Mouse (Mus musculus) ES-CJ7 (cell line): ENCODE measurements around the gene Foxn3.

ENCODE experiments used
- DNase-seq: peaks from one replicate; pipeline ENCODE4 v3.0.0; 2011; ENCODE audit warnings: low read depth, low spot score

Gene Foxn3

GRCm38 (mm10) chr12:99172170-99172569, 391.2 kb downstream of the Foxn3 start:
- peak; percentile 58 for DNase-seq

- DNase-seq, result no peak
Observed at GRCm38 (mm10) chr12:99169925-99170324, 393.5 kb downstream of the Foxn3 start.

GRCm38 (mm10) chr12:99166091-99166490, 397.3 kb downstream of the Foxn3 start:
- DNase-seq, result no peak

GRCm38 (mm10) chr12:99163342-99163682, 400.1 kb downstream of the Foxn3 start:
- no peak for DNase-seq

- no peak for DNase-seq
Observed at GRCm38 (mm10) chr12:99162639-99163341, 400.6 kb downstream of the Foxn3 start.

DNA sequence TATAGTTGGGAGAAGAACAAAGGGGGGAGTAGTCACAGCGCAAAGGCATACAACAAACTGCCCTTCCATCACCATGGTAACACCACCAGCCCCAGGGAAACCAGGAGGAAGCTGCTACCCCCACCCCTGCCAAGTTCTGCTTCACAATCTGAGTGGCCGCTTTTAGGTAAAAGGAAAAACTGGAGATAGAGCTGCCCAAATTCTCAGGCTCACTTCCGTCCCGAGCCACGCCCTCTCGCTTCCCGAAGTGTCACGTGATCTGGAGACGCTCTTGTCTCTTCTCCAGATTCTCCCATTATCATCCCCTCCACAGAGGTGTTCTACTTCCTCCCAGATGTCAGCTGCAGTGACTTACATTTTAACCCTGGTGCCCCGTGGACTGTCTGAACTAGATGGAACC, 401.2 kb downstream of the Foxn3 start:
- DNase-seq, result peak; percentile 61

- DNase-seq, result no peak
Observed at GRCm38 (mm10) chr12:99160061-99160460, 403.3 kb downstream of the Foxn3 start.

DNA sequence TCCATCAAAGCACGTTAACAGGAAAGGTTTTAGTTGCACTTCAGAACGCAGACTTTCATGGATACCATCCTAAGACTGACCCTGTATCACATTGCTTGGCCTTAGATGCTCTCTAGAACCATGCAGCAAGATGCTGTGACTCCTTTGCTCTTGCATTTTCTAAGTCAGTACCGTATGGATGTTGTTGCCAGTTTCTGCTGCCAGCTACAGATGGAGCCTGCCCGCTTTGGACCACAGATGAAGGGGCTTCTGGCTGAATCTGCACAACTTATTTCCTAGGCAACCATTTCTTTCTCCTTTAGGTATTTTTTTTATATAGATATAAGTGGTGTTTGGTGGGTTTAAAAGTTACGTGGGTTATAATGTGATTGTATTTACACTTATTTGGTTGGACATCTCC, 407.5 kb downstream of the Foxn3 start:
- peak; percentile 1 for DNase-seq

- peak; percentile 1 for DNase-seq
Observed at GRCm38 (mm10) chr12:99154230-99154629, 409.2 kb downstream of the Foxn3 start.

DNA sequence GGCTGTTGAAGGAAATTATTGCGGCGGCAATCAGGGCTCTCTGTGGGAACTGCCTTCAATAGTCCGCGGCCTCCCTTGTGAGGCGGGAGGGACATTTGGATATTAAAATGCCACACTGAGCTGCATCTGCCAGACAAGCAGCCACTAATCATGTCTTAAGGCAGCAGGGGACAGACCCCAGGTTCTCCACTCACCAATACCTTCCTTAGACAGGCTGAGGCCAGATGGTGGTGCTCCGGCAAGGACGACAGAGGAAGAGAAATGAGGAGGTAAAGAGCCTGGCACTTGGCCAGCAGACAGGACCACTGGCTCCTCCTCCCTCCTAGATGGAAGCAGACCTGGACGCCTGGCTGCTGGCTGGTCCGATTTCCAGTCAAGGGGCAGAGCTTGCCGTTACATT, 409.7 kb downstream of the Foxn3 start:
- no peak for DNase-seq

- DNase-seq, result peak; percentile 71
Observed at GRCm38 (mm10) chr12:99150126-99150525, 413.3 kb downstream of the Foxn3 start.

GRCm38 (mm10) chr12:99149193-99149592, 414.2 kb downstream of the Foxn3 start:
- DNase-seq, result no peak
